Mouse (Mus musculus) c-Kit-positive CD71-negative TER-119-negative erythroid progenitor cells, embryonic 14.5 days (primary cell): Measurements from ENCODE around the gene Tns3.

Experiments
- DNase-seq: peaks from one replicate; pipeline ENCODE4 v3.0.0-alpha.2; 2013; ENCODE audit warnings: low read depth

The Tns3 gene

DNA sequence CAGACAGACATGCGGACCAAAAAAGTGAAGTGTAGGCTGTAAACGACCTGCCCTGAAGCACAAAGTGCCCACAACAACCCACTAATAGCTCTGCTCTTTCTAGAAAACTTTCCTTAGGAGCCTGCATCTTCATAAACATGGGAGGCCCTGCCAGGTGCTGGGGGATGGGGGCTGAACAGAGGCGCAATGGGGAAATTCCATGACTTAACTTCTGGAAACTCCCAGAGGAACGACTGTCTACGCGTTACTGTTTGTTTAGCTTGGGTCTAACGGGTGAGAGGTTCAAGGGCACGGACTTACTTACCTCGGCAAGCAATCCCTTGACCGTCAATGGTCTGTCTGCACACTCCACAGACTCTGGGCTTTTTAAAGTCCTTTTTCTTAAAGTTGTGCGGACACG lies 48.9 kb downstream of the Tns3 start:
- DNase-seq = no peak

DNA sequence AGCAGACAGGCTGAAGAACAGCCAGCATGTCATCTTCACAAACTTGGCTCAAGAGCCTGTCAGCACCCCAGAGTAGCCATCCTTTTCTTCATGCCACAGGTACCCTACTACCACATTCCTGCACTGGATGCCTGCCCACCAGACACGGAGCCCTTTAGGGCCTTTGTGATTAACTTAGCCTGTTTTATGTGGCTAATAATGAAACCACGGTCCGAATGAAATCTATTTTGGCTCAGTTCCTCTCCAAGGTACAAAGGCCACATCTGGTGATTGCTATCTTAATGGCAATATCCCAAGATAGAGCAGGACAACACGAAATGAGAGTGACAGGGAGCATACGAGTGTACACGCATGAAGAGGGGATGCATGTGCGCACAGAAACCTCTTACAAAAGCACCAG lies 53.9 kb downstream of the Tns3 start:
- no peak for DNase-seq

DNA sequence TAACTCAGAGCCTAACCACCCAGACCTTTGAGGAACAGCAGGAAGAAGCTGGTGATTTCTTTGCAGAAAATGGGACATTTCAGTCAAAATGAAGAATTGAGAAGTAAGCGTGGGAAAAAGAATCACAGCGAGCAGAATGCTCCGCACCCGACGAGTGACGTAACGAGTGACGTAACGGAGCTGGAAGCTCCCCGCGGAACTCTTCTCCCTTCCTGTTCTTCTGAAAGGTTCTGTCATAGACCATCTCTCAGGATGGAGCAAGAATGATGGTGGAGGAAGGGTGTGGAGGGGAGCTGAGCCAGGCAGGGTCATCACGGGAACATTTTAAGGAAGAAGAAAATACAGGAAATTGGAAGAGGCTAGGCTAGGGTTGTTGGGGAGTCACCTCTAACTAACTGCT lies 54.5 kb downstream of the Tns3 start:
- no peak for DNase-seq

DNA sequence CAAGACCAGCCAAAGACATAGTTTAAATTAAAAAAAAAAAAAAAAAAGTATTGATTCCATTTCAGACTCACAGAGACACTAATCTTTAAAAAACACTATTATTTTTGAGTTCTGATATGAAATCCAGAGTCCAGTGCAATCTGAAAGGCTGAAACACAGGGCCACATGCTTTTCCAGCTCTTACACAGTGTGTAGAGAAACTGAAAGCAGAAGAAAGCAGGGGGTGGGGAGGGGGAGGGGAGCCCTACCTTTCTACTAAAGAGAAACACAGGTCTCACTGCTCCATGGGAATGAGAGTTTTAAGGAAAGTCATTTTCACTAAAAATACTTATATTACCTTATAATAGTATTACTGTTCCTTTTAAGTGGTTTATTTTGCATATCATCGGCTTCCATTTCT lies 57.2 kb downstream of the Tns3 start:
- DNase-seq = no peak

GRCm38 (mm10) chr11:8604789-8605569 lies 59.4 kb downstream of the Tns3 start:
- DNase-seq = no peak

GRCm38 (mm10) chr11:8602606-8603005 lies 61.7 kb downstream of the Tns3 start:
- no peak for DNase-seq

- DNase-seq = no peak
Measured at GRCm38 (mm10) chr11:8601411-8601821, 62.9 kb downstream of the Tns3 start.

DNA sequence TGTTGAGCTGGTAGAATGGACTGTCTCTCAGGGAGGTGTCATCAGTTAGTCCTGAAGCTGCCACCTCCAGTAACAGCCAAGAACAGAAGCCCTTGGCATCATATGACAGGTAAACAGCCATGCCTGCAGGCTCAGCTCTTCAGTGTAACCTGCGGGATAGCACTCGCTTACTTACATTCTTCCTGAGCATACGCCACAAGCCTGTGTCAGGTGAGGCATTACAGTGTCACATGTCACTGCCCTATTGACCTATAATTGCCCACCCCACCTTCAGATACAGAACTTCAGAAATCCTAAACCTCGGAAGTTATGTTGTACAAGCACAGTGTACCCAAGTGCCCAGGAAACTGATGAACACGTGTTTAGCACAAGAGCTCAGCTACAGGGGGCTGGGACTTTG lies 68.7 kb downstream of the Tns3 start:
- DNase-seq = no peak

DNA sequence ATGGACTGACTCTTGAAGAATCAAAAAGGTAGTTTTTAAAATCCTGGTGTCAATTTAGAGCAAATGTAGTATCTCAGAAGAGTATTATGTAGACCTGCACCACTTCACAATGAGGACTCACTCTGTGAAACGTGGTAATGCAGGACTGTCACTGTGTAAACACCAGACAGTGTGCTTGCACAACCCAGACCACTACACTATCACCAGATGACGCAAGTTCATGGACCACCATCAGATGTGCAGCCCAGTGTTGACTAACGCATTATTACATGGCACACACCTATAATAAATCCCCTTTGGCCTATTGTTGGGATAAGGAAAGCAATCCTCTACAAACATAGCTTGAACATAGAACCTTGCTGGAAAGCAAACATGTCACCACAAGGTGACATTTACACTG lies 71.2 kb downstream of the Tns3 start:
- no peak for DNase-seq

DNA sequence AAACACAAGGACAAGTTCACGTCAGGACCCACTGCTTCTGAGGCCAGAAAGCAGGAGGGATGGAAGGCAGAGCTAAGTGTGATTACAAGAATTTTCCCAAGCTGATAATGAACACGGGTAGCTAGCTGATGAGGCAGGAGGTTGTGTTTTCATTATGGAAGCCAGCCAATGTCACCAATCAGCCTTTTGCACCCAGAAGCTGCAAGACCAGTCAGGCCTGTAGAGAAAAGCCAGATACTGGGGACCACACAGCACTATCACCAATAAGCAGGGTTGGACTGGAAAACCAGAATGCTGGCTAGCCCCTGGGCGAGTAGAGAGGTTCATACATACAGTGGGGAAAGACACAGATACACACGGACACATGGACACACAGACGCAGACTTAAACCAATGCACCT lies 73.1 kb downstream of the Tns3 start:
- no peak for DNase-seq

- DNase-seq = peak; percentile 65
Measured at GRCm38 (mm10) chr11:8589226-8589905, 75.0 kb downstream of the Tns3 start.

GRCm38 (mm10) chr11:8587941-8588340 lies 76.4 kb downstream of the Tns3 start:
- DNase-seq = no peak

- no peak for DNase-seq
Measured at GRCm38 (mm10) chr11:8586996-8587644, 77.2 kb downstream of the Tns3 start.

DNA sequence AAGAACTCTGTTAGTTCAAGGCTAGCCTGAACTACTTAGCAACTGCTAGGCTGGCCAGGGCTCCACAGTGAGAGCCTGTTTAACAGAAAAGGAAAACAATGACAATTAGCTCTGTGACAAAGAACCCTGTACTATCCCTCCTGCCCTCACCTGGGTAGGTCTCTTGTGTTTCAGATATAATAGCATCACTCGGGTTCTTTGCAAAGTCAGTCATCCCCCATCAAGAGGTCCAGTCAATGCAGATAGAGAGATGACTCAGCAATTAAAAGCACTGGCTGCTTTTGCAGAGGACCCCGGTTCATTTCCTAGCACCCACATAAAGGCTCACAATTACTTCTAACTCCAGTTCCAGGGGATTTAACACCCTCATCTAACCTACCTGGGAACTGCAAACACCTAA lies 78.0 kb downstream of the Tns3 start:
- DNase-seq = no peak

DNA sequence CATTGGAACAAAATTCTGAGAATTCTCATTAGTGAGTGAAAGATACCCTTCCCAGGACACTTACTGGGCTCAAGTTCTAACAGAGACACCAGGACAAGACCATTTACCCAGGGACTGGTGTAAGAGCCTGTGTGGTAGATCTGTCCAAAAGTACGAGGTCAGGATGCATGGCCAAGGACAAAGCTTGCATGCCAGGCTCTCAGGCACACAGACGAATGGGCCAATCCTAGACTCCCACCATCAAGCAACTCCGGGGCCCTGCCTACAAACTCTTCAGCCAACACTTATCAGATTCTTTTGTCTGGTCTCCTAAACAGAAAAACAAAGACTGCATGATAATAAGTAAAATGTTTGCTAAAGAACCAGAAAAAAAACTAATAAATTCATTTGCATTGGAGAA lies 78.6 kb downstream of the Tns3 start:
- no peak for DNase-seq

DNA sequence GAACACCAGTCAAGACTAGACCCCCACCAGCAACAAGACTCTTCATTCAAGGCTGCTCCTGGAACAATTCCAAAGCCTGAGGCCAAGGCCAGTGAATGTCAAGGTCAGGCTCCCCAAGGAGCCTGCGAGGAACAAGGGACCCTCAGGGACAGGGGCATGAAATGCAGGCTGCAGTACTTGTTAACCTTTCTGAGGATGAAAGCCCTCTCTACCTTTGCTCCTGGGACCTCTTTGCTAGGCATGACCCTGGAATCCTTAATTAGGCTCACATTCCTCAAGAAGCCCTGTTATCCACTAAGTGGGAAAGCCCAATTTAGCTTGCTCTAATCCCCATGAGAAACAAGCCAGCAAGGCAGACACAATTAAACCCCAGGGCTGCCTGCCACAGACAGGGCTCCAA lies 79.4 kb downstream of the Tns3 start:
- no peak for DNase-seq

GRCm38 (mm10) chr11:8584307-8584706 lies 80.0 kb downstream of the Tns3 start:
- DNase-seq = no peak

- DNase-seq = no peak
Measured at GRCm38 (mm10) chr11:8583137-8583536, 81.2 kb downstream of the Tns3 start.

DNA sequence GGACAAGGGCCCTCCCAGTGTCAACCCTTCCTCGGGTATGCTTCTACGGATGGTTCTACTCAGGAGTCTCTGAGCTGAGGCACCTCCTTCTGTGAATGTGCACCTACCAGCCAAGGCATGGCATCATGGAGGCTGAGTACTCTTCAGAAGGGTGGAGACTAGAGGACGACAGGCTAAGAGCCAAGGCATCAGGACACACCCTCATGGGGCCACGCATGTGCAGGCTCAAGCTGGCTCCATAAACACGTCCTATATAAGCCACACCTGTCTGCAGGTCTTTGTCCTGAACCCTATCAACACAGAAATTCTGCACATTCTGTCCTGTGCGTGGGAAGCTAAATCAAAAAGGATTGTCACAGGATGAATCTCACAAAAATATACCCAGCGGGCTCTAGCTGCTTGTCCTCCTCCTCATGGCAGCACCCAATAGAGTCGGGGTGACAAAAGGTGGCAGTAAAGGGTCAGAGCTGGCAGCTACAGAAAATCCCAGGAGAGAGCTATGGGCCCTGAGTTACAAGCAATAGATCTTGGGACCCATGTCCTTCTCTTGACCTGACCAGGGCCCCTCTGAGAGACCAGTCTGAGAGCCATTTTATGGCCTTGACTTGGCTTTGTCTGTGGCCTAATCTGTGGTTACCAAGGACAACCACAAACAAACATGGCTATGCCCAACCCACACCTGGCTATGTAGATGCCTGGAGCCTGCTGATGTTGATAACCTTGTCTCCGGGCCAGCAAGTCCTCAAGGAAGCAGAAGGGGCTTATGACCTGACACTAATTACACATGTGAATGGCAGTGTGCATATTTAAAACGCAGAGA lies 82.0 kb downstream of the Tns3 start:
- DNase-seq = no peak

GRCm38 (mm10) chr11:8579789-8580188 lies 84.5 kb downstream of the Tns3 start:
- DNase-seq = no peak

GRCm38 (mm10) chr11:8575217-8576180 lies 88.8 kb downstream of the Tns3 start:
- DNase-seq = no peak
